Mouse (Mus musculus): ENCODE data around the gene Abcc12. TPM values are rescaled to one million over a fixed set of nuclear protein-coding genes. Genes with fewer than 3 reads are reported as not detected.

Gene Abcc12
- polyA plus RNA-seq, 1 experiment from 2014 or later, result 0.12 TPM

DNA sequence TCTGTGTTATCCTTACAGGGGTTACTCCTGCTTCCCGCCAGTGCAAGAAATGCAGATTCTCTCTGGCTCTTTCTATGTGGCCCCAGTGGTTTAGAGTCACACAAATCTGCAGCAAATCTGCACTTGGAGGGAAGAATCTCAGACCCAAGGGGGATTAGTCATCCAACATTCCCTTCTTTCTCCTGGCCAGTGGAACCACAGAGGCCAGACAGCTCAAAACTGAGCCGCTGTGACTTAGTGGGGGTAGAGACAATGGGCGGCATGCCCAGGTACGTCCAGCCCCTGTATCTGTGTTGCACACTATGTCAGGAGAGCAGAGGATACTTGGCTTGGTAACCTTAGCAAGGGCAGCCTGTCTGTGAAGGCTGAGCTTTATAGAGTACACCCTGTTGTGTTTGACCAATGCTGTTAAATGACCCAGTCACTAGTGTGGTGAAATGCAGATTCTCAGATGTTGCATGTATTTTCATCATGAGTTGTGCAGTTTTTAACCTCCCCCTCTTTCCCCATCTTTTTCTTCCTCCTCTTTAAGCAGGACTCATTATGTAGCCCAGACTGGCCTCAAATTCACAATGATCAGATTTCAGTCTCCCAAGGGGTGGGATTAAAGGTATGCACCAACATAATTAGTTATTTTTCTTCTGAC, 130.5 kb downstream of the Abcc12 start:
- ATAC-seq (ENCODE audit: low FRiP score), result no peak
- Histone ChIP-seq H3K36me3 (no peaks in the 10 kb centered on the region), H3K4me3 (replicated peaks) (no peak overlapping the region), H3K4me2 (no peak overlapping the region), H3K9ac (replicated peaks) (no peak overlapping the region), H3K27ac (replicated peaks) (no peak overlapping the region), H3K9me3 (replicated peaks) (no peaks in the 10 kb centered on the region), H3K4me1 (no peaks in the 10 kb centered on the region), H3K27me3 (replicated peaks) (no peaks in the 10 kb centered on the region)
- 91% methylated on average over 4 of the region's 4 CpGs for whole genome bisulfite sequencing

DNA sequence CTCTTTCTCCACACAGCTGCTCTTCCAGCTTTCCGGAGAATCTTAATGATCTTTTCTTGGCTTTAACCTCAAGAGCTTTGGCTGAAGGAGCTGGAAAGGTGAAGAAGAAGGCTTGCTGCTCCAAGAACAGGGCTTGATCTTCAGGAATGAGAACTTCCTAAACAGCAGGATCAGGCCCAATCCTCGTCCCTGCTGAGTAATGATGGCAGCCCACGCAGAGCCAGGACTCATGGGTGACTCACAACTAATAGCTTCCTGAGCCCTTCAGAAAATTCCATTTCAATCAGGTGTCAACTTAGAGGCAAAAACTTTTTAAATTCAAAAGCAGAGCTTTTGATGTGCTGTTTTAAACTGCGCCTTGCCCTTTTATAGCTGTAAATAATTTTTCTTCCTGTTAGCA, 135.0 kb downstream of the Abcc12 start:
- H3K9me3 ChIP-seq (replicated peaks), result no peaks in the 10 kb centered on the region
- no peaks in the 10 kb centered on the region for H3K27me3 ChIP-seq (replicated peaks)
- WGBS, result 86% methylated on average over 4 of the region's 4 CpGs
- ATAC-seq (ENCODE audit: low FRiP score), result no peak
- H3K27ac ChIP-seq (replicated peaks), result no peak overlapping the region
- no peak overlapping the region for H3K9ac ChIP-seq (replicated peaks)
- H3K4me1 ChIP-seq, result 0 out of 2 replicates have a peak, but pooled peaks cover 5% of the 10 kb centered on the region
- no peak overlapping the region for H3K4me3 ChIP-seq (replicated peaks)
- H3K36me3 ChIP-seq, result no peaks in the 10 kb centered on the region
- H3K4me2 ChIP-seq, result no peak overlapping the region

DNA sequence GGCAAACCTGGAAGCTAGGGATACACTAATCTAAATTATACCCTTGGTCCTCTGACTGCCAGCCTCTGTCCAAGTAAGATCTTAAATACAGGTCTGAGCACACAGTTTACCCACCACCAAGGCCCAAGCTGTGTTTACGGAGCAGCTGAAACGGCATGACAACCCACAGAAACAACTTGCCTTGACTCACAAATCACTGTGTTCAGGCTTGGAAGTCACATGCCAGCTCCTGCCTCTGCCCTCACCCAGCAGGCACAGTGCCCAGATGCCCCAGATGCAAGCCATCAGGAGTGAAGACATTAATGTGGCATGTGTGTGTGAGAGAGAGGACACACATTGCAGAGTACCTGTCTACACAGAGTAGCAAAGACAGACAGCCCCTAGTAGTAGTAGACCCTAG, 136.7 kb downstream of the Abcc12 start:
- no peak overlapping the region for H3K9ac ChIP-seq (replicated peaks)
- H3K4me2 ChIP-seq, result no peak overlapping the region
- H3K9me3 ChIP-seq (replicated peaks), result no peaks in the 10 kb centered on the region
- H3K4me3 ChIP-seq (replicated peaks), result no peak overlapping the region
- no peak for ATAC-seq (ENCODE audit: low FRiP score)
- 59% methylated on average over 2 of the region's 2 CpGs for WGBS
- no peaks in the 10 kb centered on the region for H3K27me3 ChIP-seq (replicated peaks)
- peaks cover 14% of the 10 kb centered on the region for H3K4me1 ChIP-seq
- 0 out of 2 replicates have a peak overlapping the region, but pooled peaks have one; percentile 1 for H3K27ac ChIP-seq (replicated peaks)
- no peaks in the 10 kb centered on the region for H3K36me3 ChIP-seq

DNA sequence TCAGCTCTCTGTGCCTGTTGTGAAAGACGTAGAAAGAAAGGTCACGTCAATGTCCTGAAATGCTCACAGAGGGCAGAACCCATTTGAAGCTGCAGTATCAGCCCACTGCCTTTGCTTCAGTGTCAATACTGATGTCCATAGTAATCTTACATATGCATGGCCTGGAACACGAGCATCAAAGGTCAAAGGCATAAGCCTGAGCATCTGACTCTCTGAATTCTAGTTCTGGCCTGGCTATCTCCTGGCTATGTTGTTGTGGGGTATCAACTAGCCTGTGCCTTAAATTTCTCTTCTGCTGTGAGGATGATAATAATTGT, 141.5 kb downstream of the Abcc12 start:
- H3K9me3 ChIP-seq (replicated peaks), result no peaks in the 10 kb centered on the region
- 10% methylated on average over 3 of the region's 3 CpGs for WGBS
- no peak overlapping the region for H3K4me2 ChIP-seq
- no peaks in the 10 kb centered on the region for H3K27me3 ChIP-seq (replicated peaks)
- peak overlapping the region; percentile 84 for H3K27ac ChIP-seq (replicated peaks)
- no peak overlapping the region for H3K4me3 ChIP-seq (replicated peaks)
- no peaks in the 10 kb centered on the region for H3K36me3 ChIP-seq
- no peak; the same call in none of the 2 replicates for ATAC-seq (ENCODE audit: low FRiP score)
- no peak overlapping the region for H3K9ac ChIP-seq (replicated peaks)
- H3K4me1 ChIP-seq, result peaks cover 35% of the 10 kb centered on the region

DNA sequence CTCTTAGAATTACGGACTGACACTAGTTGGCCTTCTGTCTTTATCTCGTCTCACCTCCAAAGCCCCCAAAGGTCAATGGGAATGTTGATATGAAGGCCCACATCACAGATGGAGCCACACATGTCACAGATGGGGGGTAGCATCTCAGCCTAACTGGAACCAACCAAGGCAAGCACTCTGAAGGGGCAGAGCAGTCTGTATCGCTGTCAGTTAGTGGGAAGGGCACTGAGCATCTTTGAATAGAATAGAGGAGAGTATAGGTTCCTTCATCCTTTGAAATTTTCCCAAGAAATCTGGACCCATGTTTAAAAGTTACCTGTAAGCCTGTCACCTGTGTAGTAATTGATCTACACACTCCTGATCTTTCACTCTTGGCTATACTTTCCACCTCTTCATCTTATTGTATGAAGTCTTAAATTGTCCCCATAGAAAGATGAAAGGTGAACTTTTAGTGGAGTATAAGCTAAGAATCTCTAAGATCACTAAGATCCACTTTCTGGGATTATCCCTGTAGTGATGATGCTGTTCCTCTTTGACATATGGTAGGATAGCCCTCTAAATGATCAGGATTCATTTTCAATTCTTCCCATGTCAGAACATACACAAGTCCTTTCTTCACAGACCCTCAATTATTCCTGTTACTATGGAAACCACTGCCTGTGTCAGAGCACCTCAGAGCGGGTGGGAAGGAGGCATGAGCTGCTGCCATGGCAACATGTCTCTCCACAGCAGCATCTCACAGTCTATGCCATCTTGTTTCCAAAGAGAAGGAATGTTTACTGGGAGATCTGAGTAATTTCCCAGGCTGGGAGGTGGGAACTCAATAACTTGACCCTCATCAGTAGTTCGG, 142.1 kb downstream of the Abcc12 start:
- no peaks in the 10 kb centered on the region for H3K27me3 ChIP-seq (replicated peaks)
- peak overlapping the region; percentile 84 for H3K27ac ChIP-seq (replicated peaks)
- 47% methylated on average over 5 of the region's 5 CpGs for WGBS
- peak; percentile 98 for ATAC-seq (ENCODE audit: low FRiP score)
- H3K9me3 ChIP-seq (replicated peaks), result no peaks in the 10 kb centered on the region
- no peaks in the 10 kb centered on the region for H3K36me3 ChIP-seq
- H3K4me2 ChIP-seq, result no peak overlapping the region
- no peak overlapping the region for H3K9ac ChIP-seq (replicated peaks)
- H3K4me3 ChIP-seq (replicated peaks), result no peak overlapping the region
- peaks cover 33% of the 10 kb centered on the region for H3K4me1 ChIP-seq

DNA sequence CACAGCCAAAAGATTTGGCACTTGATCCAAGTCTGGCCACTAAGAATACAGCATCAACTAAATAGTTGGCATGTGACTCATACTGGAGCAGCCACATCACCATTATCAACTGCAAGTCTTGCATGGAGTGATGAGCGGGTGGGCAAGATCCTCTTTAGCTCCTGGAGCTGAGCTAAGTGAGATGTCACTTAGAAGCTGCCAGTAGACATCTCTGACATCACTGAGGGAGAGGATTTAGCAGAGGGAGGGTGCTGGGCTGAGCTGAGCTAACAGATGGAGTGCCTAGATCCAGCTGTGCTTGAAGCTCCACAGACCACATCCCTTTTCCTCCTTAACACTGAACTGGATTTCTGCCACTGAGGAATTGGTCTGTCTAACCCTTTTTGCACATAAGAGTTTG, 143.1 kb downstream of the Abcc12 start:
- no peak overlapping the region for H3K4me3 ChIP-seq (replicated peaks)
- ATAC-seq (ENCODE audit: low FRiP score), result no peak
- WGBS, result 83% methylated on average over 1 of the region's 1 CpGs
- H3K9me3 ChIP-seq (replicated peaks), result no peaks in the 10 kb centered on the region
- H3K4me2 ChIP-seq, result no peak overlapping the region
- no peaks in the 10 kb centered on the region for H3K36me3 ChIP-seq
- H3K27ac ChIP-seq (replicated peaks), result peak overlapping the region; percentile 84
- no peaks in the 10 kb centered on the region for H3K27me3 ChIP-seq (replicated peaks)
- H3K4me1 ChIP-seq, result peaks cover 30% of the 10 kb centered on the region
- no peak overlapping the region for H3K9ac ChIP-seq (replicated peaks)

Small RNA genes lying within 50 kb of the gene (microRNA-seq; reads per million reads assigned to microRNA genes)
- gene Gm44348, result not detected

Other genes with a start within 250 kb of the Abcc12 start
- gene Lonp2, start 43.4 kb upstream of the Abcc12 start, polyA plus RNA-seq (2015; fragmentation: Nextera tagmentation; extraction: Ambion mirVana), result 89.7 and 93.6 TPM in 2 replicates
- 5.5 and 5.9 TPM in 2 replicates for gene Gm10638, start 165.0 kb upstream of the Abcc12 start, polyA plus RNA-seq (2015; fragmentation: Nextera tagmentation; extraction: Ambion mirVana)
- 62.9 and 67.9 TPM in 2 replicates for gene Siah1a, start 165.2 kb upstream of the Abcc12 start, polyA plus RNA-seq (2015; fragmentation: Nextera tagmentation; extraction: Ambion mirVana)